Mouse (Mus musculus): ENCODE measurements around the gene Ipo5. TPM values are rescaled to one million over a fixed set of nuclear protein-coding genes. Genes with fewer than 3 reads are reported as not detected.

Ipo5 gene
- total and polyA plus RNA-seq, 3 experiments = 167 to 259 (median 252) TPM

DNA sequence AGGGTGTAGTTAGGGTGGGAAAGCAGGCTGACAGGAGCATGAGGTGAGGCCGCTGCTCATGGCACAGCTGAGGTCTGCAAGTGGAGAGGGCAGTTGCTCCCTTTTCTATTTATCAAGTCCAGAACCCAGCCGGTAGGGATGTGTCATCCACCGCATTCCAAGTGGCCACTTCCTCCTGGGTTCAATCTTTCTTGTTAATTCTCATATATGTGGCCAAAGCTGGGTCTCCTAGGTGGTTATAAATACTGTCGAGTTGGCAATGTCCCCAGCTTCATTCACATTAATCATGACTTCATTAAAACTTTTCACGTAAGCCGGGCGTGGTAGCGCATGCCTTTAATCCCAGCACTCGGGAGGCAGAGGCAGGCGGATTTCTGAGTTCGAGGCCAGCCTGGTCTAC is 22.3 kb upstream of the Ipo5 start:
- dilution Hi-C loops (cut with MboI; ENCODE audit: extremely low pct_ligation_motif_present, extremely low pct_unique_long_range_greater_than_20kb, low sequenced_read_pairs) = no loop called here
- in situ Hi-C loops (cut with MboI; ENCODE audit: low pct_ligation_motif_present, low pct_unique_long_range_greater_than_20kb, low sequenced_read_pairs) = no loop called here
- H3K4me3 ChIP-seq (replicated peaks in 1 of 3; ENCODE audit: low read depth in 2 of 3, low read length in 2 of 3, poor library complexity in 1 of 3) = no peak overlapping the region

DNA sequence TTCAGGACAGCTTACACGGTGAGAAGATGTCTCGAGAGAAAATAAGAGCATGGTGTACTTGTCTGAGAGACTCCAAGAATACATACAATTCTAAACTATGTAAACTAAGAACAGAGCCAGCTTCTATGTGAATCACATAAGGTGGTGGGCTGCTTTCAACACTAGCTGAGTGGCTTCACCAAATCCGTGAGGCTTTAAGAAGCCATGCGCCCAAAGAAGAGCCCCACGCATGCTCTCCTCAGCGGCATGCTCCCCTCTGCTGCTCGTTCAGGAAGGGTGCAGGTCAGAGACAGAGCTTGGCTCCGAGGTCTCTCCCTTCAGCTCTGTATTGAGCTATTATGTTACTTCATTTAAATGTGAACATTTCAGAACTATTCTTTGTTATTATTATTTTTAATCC is 18.7 kb upstream of the Ipo5 start:
- Histone ChIP-seq H3K36me3 (replicated peaks in 1 of 2; ENCODE audit: control insufficient read depth in 1 of 2, insufficient read depth in 1 of 2, low read length in 1 of 2) (no peaks in the 10 kb centered on the region), H3K4me3 (replicated peaks in 1 of 3; ENCODE audit: low read depth in 2 of 3, low read length in 2 of 3, poor library complexity in 1 of 3) (no peak overlapping the region), H3K4me1 (ENCODE audit: control insufficient read depth in 1 of 2, insufficient read depth in 2 of 2) (0 out of 4 replicates have a peak, but pooled peaks cover 2% of the 10 kb centered on the region in 2 experiments), H3K27ac (ENCODE audit: insufficient read depth, low read depth) (no peak overlapping the region), H3K9me3 (replicated peaks; ENCODE audit: low read length) (no peaks in the 10 kb centered on the region), H3K79me2 (replicated peaks; ENCODE audit: control insufficient read depth, extremely low read depth, insufficient read depth, poor library complexity, severe bottlenecking) (no peaks in the 10 kb centered on the region), H3K4me2 (ENCODE audit: insufficient read depth, low read depth, poor library complexity, severe bottlenecking) (no peak overlapping the region), H3K27me3 (replicated peaks) (no peaks in the 10 kb centered on the region), H3K9ac (ENCODE audit: insufficient read depth, low read depth) (no peak overlapping the region)
- in situ Hi-C loops (cut with MboI; ENCODE audit: low pct_ligation_motif_present, low pct_unique_long_range_greater_than_20kb, low sequenced_read_pairs) = no loop called here
- DNase-seq (ENCODE audit: extremely low read depth) = no peak
- TF ChIP-seq CHD2 (IDR thresholded peaks at IDR 0.05; ENCODE audit: low read length) = no peak
- peak; percentile 4 for TF ChIP-seq RAD21 (IDR thresholded peaks at IDR 0.05; ENCODE audit: low read depth, low read length)
- no peak for TF ChIP-seq NRF1 (IDR thresholded peaks at IDR 0.05; ENCODE audit: low read depth, low read length)
- TF ChIP-seq USF1 (IDR thresholded peaks at IDR 0.05; ENCODE audit: low read depth, low read length) = no peak
- TF ChIP-seq CTCF (conservative IDR thresholded peaks at IDR 0.05 in 1 of 2, IDR thresholded peaks at IDR 0.05 in 1 of 2; ENCODE audit: low read depth in 2 of 2, low read length in 2 of 2) = peak in 1 of 2 experiments; percentile 16; a peak in 1 of 4 replicates
- no peak for TF ChIP-seq POLR2A (IDR thresholded peaks at IDR 0.05; ENCODE audit: low read depth, low read length)
- no peak for TF ChIP-seq CHD1 (IDR thresholded peaks at IDR 0.05; ENCODE audit: low read depth, low read length)
- dilution Hi-C loops (cut with MboI; ENCODE audit: extremely low pct_ligation_motif_present, extremely low pct_unique_long_range_greater_than_20kb, low sequenced_read_pairs) = no loop called here

More for the DNA sequence above, 22.3 kb upstream of the Ipo5 start:
- no peaks in the 10 kb centered on the region for H3K79me2 ChIP-seq (replicated peaks; ENCODE audit: control insufficient read depth, extremely low read depth, insufficient read depth, poor library complexity, severe bottlenecking)
- TF ChIP-seq GABPA (IDR thresholded peaks at IDR 0.05; ENCODE audit: insufficient replicate concordance, low read depth, low read length) = no peak
- TF ChIP-seq IRF4 (IDR thresholded peaks at IDR 0.05; ENCODE audit: low read depth, low read length) = no peak
- H3K27ac ChIP-seq (ENCODE audit: insufficient read depth, low read depth) = no peak overlapping the region
- H3K4me1 ChIP-seq (ENCODE audit: control insufficient read depth in 1 of 2, insufficient read depth in 2 of 2) = 0 out of 4 replicates have a peak, but pooled peaks cover 0 to 2% of the 10 kb centered on the region in 2 experiments
- H3K4me2 ChIP-seq (ENCODE audit: insufficient read depth, low read depth, poor library complexity, severe bottlenecking) = no peak overlapping the region
- no peaks in the 10 kb centered on the region for H3K9me3 ChIP-seq (replicated peaks; ENCODE audit: low read length)
- no peak for DNase-seq (ENCODE audit: extremely low read depth)
- no peaks in the 10 kb centered on the region for H3K36me3 ChIP-seq (replicated peaks in 1 of 2; ENCODE audit: control insufficient read depth in 1 of 2, insufficient read depth in 1 of 2, low read length in 1 of 2)
- H3K9ac ChIP-seq (ENCODE audit: insufficient read depth, low read depth) = no peak overlapping the region
- no peaks in the 10 kb centered on the region for H3K27me3 ChIP-seq (replicated peaks)

- Histone ChIP-seq H3K4me3 (replicated peaks in 1 of 3; ENCODE audit: low read depth in 2 of 3, low read length in 2 of 3, poor library complexity in 1 of 3) (no peak overlapping the region), H3K27me3 (replicated peaks) (no peaks in the 10 kb centered on the region), H3K36me3 (replicated peaks in 1 of 2; ENCODE audit: control insufficient read depth in 1 of 2, insufficient read depth in 1 of 2, low read length in 1 of 2) (no peaks in the 10 kb centered on the region), H3K4me2 (ENCODE audit: insufficient read depth, low read depth, poor library complexity, severe bottlenecking) (no peak overlapping the region), H3K79me2 (replicated peaks; ENCODE audit: control insufficient read depth, extremely low read depth, insufficient read depth, poor library complexity, severe bottlenecking) (no peaks in the 10 kb centered on the region), H3K9ac (ENCODE audit: insufficient read depth, low read depth) (no peak overlapping the region), H3K4me1 (ENCODE audit: control insufficient read depth in 1 of 2, insufficient read depth in 2 of 2) (0 out of 4 replicates have a peak, but pooled peaks cover 2% of the 10 kb centered on the region in 2 experiments), H3K9me3 (replicated peaks; ENCODE audit: low read length) (no peaks in the 10 kb centered on the region), H3K27ac (ENCODE audit: insufficient read depth, low read depth) (no peak overlapping the region)
- dilution Hi-C loops (cut with MboI; ENCODE audit: extremely low pct_ligation_motif_present, extremely low pct_unique_long_range_greater_than_20kb, low sequenced_read_pairs) = no loop called here
- in situ Hi-C loops (cut with MboI; ENCODE audit: low pct_ligation_motif_present, low pct_unique_long_range_greater_than_20kb, low sequenced_read_pairs) = no loop called here
- DNase-seq (ENCODE audit: extremely low read depth) = no peak
- no peak for TF ChIP-seq RCOR1 (conservative IDR thresholded peaks at IDR 0.05; ENCODE audit: low read depth, low read length)
- TF ChIP-seq E2F4 (IDR thresholded peaks at IDR 0.05; ENCODE audit: insufficient replicate concordance, low read depth, low read length) = no peak
- TF ChIP-seq EP300 (IDR thresholded peaks at IDR 0.05; ENCODE audit: low read length) = no peak
- TF ChIP-seq NELFE (IDR thresholded peaks at IDR 0.05; ENCODE audit: low read depth, low read length) = no peak
- TF ChIP-seq UBTF (IDR thresholded peaks at IDR 0.05; ENCODE audit: low read depth, low read length) = no peak
- no peak for TF ChIP-seq JUN (IDR thresholded peaks at IDR 0.05; ENCODE audit: insufficient read depth, low read depth, low read length)
- no peak for TF ChIP-seq ZNF384 (IDR thresholded peaks at IDR 0.05; ENCODE audit: low read depth, low read length)
- TF ChIP-seq BHLHE40 (IDR thresholded peaks at IDR 0.05; ENCODE audit: low read depth, low read length) = no peak
- no peak for TF ChIP-seq SMC3 (IDR thresholded peaks at IDR 0.05; ENCODE audit: low read depth, low read length)
- TF ChIP-seq USF1 (IDR thresholded peaks at IDR 0.05; ENCODE audit: low read depth, low read length) = no peak
- TF ChIP-seq CHD1 (IDR thresholded peaks at IDR 0.05; ENCODE audit: low read depth, low read length) = no peak
- TF ChIP-seq ZKSCAN1 (IDR thresholded peaks at IDR 0.05; ENCODE audit: borderline replicate concordance, low read depth, low read length) = no peak
- no peak for TF ChIP-seq USF2 (conservative IDR thresholded peaks at IDR 0.05; ENCODE audit: low read depth, low read length)
- TF ChIP-seq JUND (conservative IDR thresholded peaks at IDR 0.05; ENCODE audit: low read depth, low read length) = no peak
- TF ChIP-seq CHD2 (IDR thresholded peaks at IDR 0.05; ENCODE audit: low read length) = no peak
Measured at GRCm38 (mm10) chr14:120896613-120897012, 14.4 kb upstream of the Ipo5 start.
